In the genomic region with DNA sequence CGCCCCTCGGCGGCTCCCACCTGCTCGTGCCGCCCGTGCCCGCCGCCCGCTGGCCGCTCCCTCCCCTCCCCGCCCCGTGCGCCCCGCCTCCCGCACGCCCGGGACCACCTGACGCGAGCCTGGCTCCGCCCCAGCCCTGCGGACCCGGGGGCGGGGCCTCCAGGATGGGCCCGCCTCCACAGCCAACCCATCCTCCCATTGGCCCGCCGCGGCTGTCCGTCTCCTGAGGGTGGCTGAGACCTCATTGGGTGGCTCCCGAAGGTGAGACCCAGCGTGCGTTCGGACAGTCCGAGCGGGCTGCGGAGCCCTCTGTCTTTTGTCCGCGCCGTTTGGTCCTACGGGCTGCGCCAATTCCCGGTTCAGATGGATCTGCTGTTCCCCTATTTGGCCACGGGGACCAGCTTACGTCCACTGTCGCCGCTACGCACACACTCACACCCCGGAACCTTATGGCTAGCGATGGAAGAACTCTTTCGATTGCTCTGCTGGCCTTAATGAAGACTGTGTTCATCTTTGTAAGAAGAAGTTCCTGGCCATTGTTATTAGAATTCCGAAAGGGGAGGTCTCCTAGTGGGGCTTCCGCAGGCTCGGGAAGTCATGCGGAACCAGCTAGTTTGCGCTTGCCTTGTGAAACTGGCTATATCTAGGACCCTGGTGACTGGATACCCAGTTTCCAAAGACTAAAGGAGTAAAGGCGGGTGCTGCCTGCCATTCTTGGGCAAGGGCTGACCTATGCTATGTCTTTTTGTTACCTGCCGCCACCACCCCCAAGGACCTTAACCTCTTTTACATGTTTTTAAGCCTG, we compare ENCODE assay signal across 8 mouse cellular contexts. TPM values are rescaled to one million over a fixed set of nuclear protein-coding genes. Genes with fewer than 3 reads are reported as not detected.
A peak's percentile ranks its signal among the peaks of the same experiment; 100 is the strongest.
DNase-seq lines count a peak whose midpoint lies in the region; ATAC-seq lines count a peak whose summit lies in the region.

Gene Map3k9 (minus strand): TSS at position 71 of the 805 bp plus-strand sequence.

- ATAC-seq in activated CD4-positive, CD25-positive, alpha-beta regulatory T cell, adult 4 months = peak; percentile 94
- ATAC-seq in megakaryocyte, adult 5-6 weeks (ENCODE audit: poor library complexity, severe bottlenecking) = peak; percentile 97

- DNase-seq in embryo, embryonic 10 days (ENCODE audit: low spot score) = peak; percentile 94
- DNase-seq in gastrocnemius, postnatal 10 days = peak; percentile 82
- peak; percentile 94 for DNase-seq in induced T-regulatory cell, adult 2 months (ENCODE audit: low read depth)
- peak; percentile 88 to 93 for DNase-seq in left cerebral cortex, adult 8-10 months (ENCODE audit: low spot score in 2 of 2)
- DNase-seq in right cerebral cortex, adult 18-20 months = peak; percentile 96
- DNase-seq in urinary bladder, adult 2 months (ENCODE audit: low spot score) = peak; percentile 88

RNA-seq across cellular contexts. Expression of gene Map3k9, which starts in this region (rescaled TPM):
- polyA plus RNA-seq in activated CD4-positive, CD25-positive, alpha-beta regulatory T cell, adult 4 months (2017; shearing (Covaris generic)) = under 1 TPM; 0.13 to 0.26 TPM
- under 1 TPM; 0.14 to 0.29 TPM for total RNA-seq in gastrocnemius, postnatal 10 days (2021)
- total RNA-seq in left cerebral cortex, adult 8-10 months (2022) = 10 to 100 TPM; 52.5 to 60.7 (median 55.2) TPM
- 4.6 TPM in 2 replicates for total RNA-seq in megakaryocyte, adult 5-6 weeks (2015)
- total RNA-seq in megakaryocyte, adult 5-6 weeks (2017) = 6.3 and 11.0 TPM in 2 replicates
- polyA plus RNA-seq in urinary bladder, adult 2 months (2012; rRNA removed) = 1.4 and 2.3 TPM in 2 replicates

Comparison
In these comparisons a context has a peak if more than half of its experiments do, and no peak if none do; other contexts are left out.
1. Peak in every context shown above with its lines: DNase-seq and ATAC-seq.
2. RNA of gene Map3k9 (total RNA-seq): 52.5 to 60.7 TPM in left cerebral cortex, adult 8-10 months; 4.6 to 11.0 TPM in megakaryocyte, adult 5-6 weeks and 0.14 to 0.29 TPM in gastrocnemius, postnatal 10 days; every median in the first group is over 4 times any median in the second.
3. Peak in ATAC-seq in activated CD4-positive, CD25-positive, alpha-beta regulatory T cell, adult 4 months; RNA of the gene not detected or under 1 TPM.
4. Peak in DNase-seq in gastrocnemius, postnatal 10 days; RNA of the gene not detected or under 1 TPM.